Mouse (Mus musculus) ES-E14 (cell line): ENCODE data around the gene Mdk.

Experiments
- CHD2 ChIP-seq: IDR thresholded peaks from 2 replicates; pipeline ENCODE4 v1.6.1; 2014; ENCODE audit warnings: mild to moderate bottlenecking, low read depth, low read length, inconsistent platforms
- ZC3H11A ChIP-seq: IDR thresholded peaks from 2 replicates; pipeline ENCODE4 v1.6.1; 2012; ENCODE audit warnings: low read depth, mild to moderate bottlenecking, inconsistent platforms, low read length, borderline replicate concordance
- ZNF384 ChIP-seq: IDR thresholded peaks from 2 replicates; pipeline ENCODE4 v1.6.1; 2012; ENCODE audit warnings: low read depth, low read length, inconsistent platforms

GRCm38 (mm10) chr2:91923415-91924337 is 8.4 kb downstream of the Mdk start:
- TF ChIP-seq CHD2 (no peak), ZC3H11A (0 out of 2 replicates have a peak, but pooled peaks have one; percentile 6), ZNF384 (no peak)
